Mouse (Mus musculus): ENCODE data around the gene Rgs12. TPM values are rescaled to one million over a fixed set of nuclear protein-coding genes. Genes with fewer than 3 reads are reported as not detected.

Rgs12 gene
- polyA plus RNA-seq, 1 experiment from 2014 or later: 16.2 TPM

GRCm38 (mm10) chr5:35005659-35006058 lies 56.4 kb downstream of the Rgs12 start:
- H3K4me1 ChIP-seq (ENCODE audit: control insufficient read depth, low read depth, low read length): peaks cover 19% of the 10 kb centered on the region
- H3K36me3 ChIP-seq (ENCODE audit: control insufficient read depth, insufficient read depth): peaks cover 2% of the 10 kb centered on the region; the same call in 1 of the 2 replicates
- H3K27ac ChIP-seq (ENCODE audit: low read length): no peak overlapping the region
- peak; percentile 54 for ATAC-seq (ENCODE audit: low read depth)
- H3K27me3 ChIP-seq (ENCODE audit: control insufficient read depth, insufficient read depth, low read depth, low read length): no peaks in the 10 kb centered on the region
- H3K4me2 ChIP-seq (ENCODE audit: low read depth, low read length): no peak overlapping the region
- no peak overlapping the region for H3K9ac ChIP-seq (ENCODE audit: low read depth, low read length)
- H3K9me3 ChIP-seq (replicated peaks; ENCODE audit: control insufficient read depth, low read length): no peaks in the 10 kb centered on the region
- WGBS (ENCODE audit: insufficient replicate concordance): 72% methylated on average over 3 of the region's 3 CpGs
- H3K4me3 ChIP-seq (ENCODE audit: low read depth, low read length): no peak overlapping the region

GRCm38 (mm10) chr5:35006599-35006998 lies 57.4 kb downstream of the Rgs12 start:
- no peak for ATAC-seq (ENCODE audit: low read depth)
- Histone ChIP-seq H3K9ac (ENCODE audit: low read depth, low read length) (no peak overlapping the region), H3K4me2 (ENCODE audit: low read depth, low read length) (no peak overlapping the region), H3K27ac (ENCODE audit: low read length) (no peak overlapping the region), H3K4me3 (ENCODE audit: low read depth, low read length) (no peak overlapping the region), H3K27me3 (ENCODE audit: control insufficient read depth, insufficient read depth, low read depth, low read length) (no peaks in the 10 kb centered on the region), H3K4me1 (ENCODE audit: control insufficient read depth, low read depth, low read length) (peaks cover 19% of the 10 kb centered on the region), H3K36me3 (ENCODE audit: control insufficient read depth, insufficient read depth) (0 out of 2 replicates have a peak, but pooled peaks cover 2% of the 10 kb centered on the region), H3K9me3 (replicated peaks; ENCODE audit: control insufficient read depth, low read length) (no peaks in the 10 kb centered on the region)
- 87% methylated on average over 2 of the region's 2 CpGs for WGBS (ENCODE audit: insufficient replicate concordance)

GRCm38 (mm10) chr5:35009163-35009562 lies 59.9 kb downstream of the Rgs12 start:
- Histone ChIP-seq H3K36me3 (ENCODE audit: control insufficient read depth, insufficient read depth) (0 out of 2 replicates have a peak, but pooled peaks cover 2% of the 10 kb centered on the region), H3K4me1 (ENCODE audit: control insufficient read depth, low read depth, low read length) (peaks cover 16% of the 10 kb centered on the region), H3K9ac (ENCODE audit: low read depth, low read length) (no peak overlapping the region), H3K27me3 (ENCODE audit: control insufficient read depth, insufficient read depth, low read depth, low read length) (no peaks in the 10 kb centered on the region), H3K9me3 (replicated peaks; ENCODE audit: control insufficient read depth, low read length) (no peaks in the 10 kb centered on the region), H3K27ac (ENCODE audit: low read length) (no peak overlapping the region), H3K4me2 (ENCODE audit: low read depth, low read length) (no peak overlapping the region), H3K4me3 (ENCODE audit: low read depth, low read length) (no peak overlapping the region)
- WGBS (ENCODE audit: insufficient replicate concordance): 75% methylated on average over 4 of the region's 4 CpGs
- no peak for ATAC-seq (ENCODE audit: low read depth)

- no peak overlapping the region for H3K27ac ChIP-seq (ENCODE audit: low read length)
- H3K9me3 ChIP-seq (replicated peaks; ENCODE audit: control insufficient read depth, low read length): no peaks in the 10 kb centered on the region
- H3K36me3 ChIP-seq (ENCODE audit: control insufficient read depth, insufficient read depth): 0 out of 2 replicates have a peak, but pooled peaks cover 2% of the 10 kb centered on the region
- peak; percentile 89 for ATAC-seq (ENCODE audit: low read depth)
- no peaks in the 10 kb centered on the region for H3K27me3 ChIP-seq (ENCODE audit: control insufficient read depth, insufficient read depth, low read depth, low read length)
- H3K4me3 ChIP-seq (ENCODE audit: low read depth, low read length): no peak overlapping the region
- no peak overlapping the region for H3K4me2 ChIP-seq (ENCODE audit: low read depth, low read length)
- peaks cover 2% of the 10 kb centered on the region; the same call in 1 of the 2 replicates for H3K4me1 ChIP-seq (ENCODE audit: control insufficient read depth, low read depth, low read length)
- H3K9ac ChIP-seq (ENCODE audit: low read depth, low read length): no peak overlapping the region
- WGBS (ENCODE audit: insufficient replicate concordance): 68% methylated on average over 5 of the region's 5 CpGs
Measured at GRCm38 (mm10) chr5:35010656-35011055, 61.4 kb downstream of the Rgs12 start.

GRCm38 (mm10) chr5:35011156-35011923 lies 62.1 kb downstream of the Rgs12 start:
- no peak for ATAC-seq (ENCODE audit: low read depth)
- 85% methylated on average over 6 of the region's 6 CpGs for WGBS (ENCODE audit: insufficient replicate concordance)
- Histone ChIP-seq H3K4me1 (ENCODE audit: control insufficient read depth, low read depth, low read length) (no peaks in the 10 kb centered on the region), H3K36me3 (ENCODE audit: control insufficient read depth, insufficient read depth) (0 out of 2 replicates have a peak, but pooled peaks cover under 1% of the 10 kb centered on the region), H3K4me3 (ENCODE audit: low read depth, low read length) (no peak overlapping the region), H3K27me3 (ENCODE audit: control insufficient read depth, insufficient read depth, low read depth, low read length) (no peaks in the 10 kb centered on the region), H3K9me3 (replicated peaks; ENCODE audit: control insufficient read depth, low read length) (no peaks in the 10 kb centered on the region), H3K27ac (ENCODE audit: low read length) (no peak overlapping the region), H3K9ac (ENCODE audit: low read depth, low read length) (no peak overlapping the region), H3K4me2 (ENCODE audit: low read depth, low read length) (no peak overlapping the region)

- no peak for ATAC-seq (ENCODE audit: low read depth)
- 81% methylated on average over 6 of the region's 6 CpGs for WGBS (ENCODE audit: insufficient replicate concordance)
- H3K4me1 ChIP-seq (ENCODE audit: control insufficient read depth, low read depth, low read length): no peaks in the 10 kb centered on the region
- no peaks in the 10 kb centered on the region for H3K9me3 ChIP-seq (replicated peaks; ENCODE audit: control insufficient read depth, low read length)
- no peaks in the 10 kb centered on the region for H3K36me3 ChIP-seq (ENCODE audit: control insufficient read depth, insufficient read depth)
- H3K27me3 ChIP-seq (ENCODE audit: control insufficient read depth, insufficient read depth, low read depth, low read length): no peaks in the 10 kb centered on the region
- no peak overlapping the region for H3K4me3 ChIP-seq (ENCODE audit: low read depth, low read length)
- H3K9ac ChIP-seq (ENCODE audit: low read depth, low read length): no peak overlapping the region
- no peak overlapping the region for H3K27ac ChIP-seq (ENCODE audit: low read length)
- H3K4me2 ChIP-seq (ENCODE audit: low read depth, low read length): no peak overlapping the region
Measured at GRCm38 (mm10) chr5:35014036-35014435, 64.8 kb downstream of the Rgs12 start.

GRCm38 (mm10) chr5:35019673-35020300 lies 70.5 kb downstream of the Rgs12 start:
- peaks cover 11% of the 10 kb centered on the region for H3K36me3 ChIP-seq (ENCODE audit: control insufficient read depth, insufficient read depth)
- 79% methylated on average over 9 of the region's 9 CpGs for WGBS (ENCODE audit: insufficient replicate concordance)

GRCm38 (mm10) chr5:35020410-35021241 lies 71.4 kb downstream of the Rgs12 start:
- Histone ChIP-seq H3K27me3 (ENCODE audit: control insufficient read depth, insufficient read depth, low read depth, low read length) (no peaks in the 10 kb centered on the region), H3K36me3 (ENCODE audit: control insufficient read depth, insufficient read depth) (peaks cover 16% of the 10 kb centered on the region), H3K27ac (ENCODE audit: low read length) (no peak overlapping the region), H3K9me3 (replicated peaks; ENCODE audit: control insufficient read depth, low read length) (no peaks in the 10 kb centered on the region), H3K4me2 (ENCODE audit: low read depth, low read length) (no peak overlapping the region), H3K9ac (ENCODE audit: low read depth, low read length) (no peak overlapping the region), H3K4me1 (ENCODE audit: control insufficient read depth, low read depth, low read length) (no peaks in the 10 kb centered on the region), H3K4me3 (ENCODE audit: low read depth, low read length) (no peak overlapping the region)
- WGBS (ENCODE audit: insufficient replicate concordance): 71% methylated on average over 9 of the region's 9 CpGs
- 0 out of 2 replicates have a peak, but pooled peaks have one; percentile 37 for ATAC-seq (ENCODE audit: low read depth)

More at GRCm38 (mm10) chr5:35019673-35020300, 70.5 kb downstream of the Rgs12 start:
- no peak for ATAC-seq (ENCODE audit: low read depth)
- Histone ChIP-seq H3K27ac (ENCODE audit: low read length) (no peak overlapping the region), H3K9me3 (replicated peaks; ENCODE audit: control insufficient read depth, low read length) (no peaks in the 10 kb centered on the region), H3K4me2 (ENCODE audit: low read depth, low read length) (no peak overlapping the region), H3K9ac (ENCODE audit: low read depth, low read length) (no peak overlapping the region), H3K4me3 (ENCODE audit: low read depth, low read length) (no peak overlapping the region), H3K4me1 (ENCODE audit: control insufficient read depth, low read depth, low read length) (no peaks in the 10 kb centered on the region), H3K27me3 (ENCODE audit: control insufficient read depth, insufficient read depth, low read depth, low read length) (no peaks in the 10 kb centered on the region)

Measured in liver, embryonic 16.5 days (tissue).